Mouse (Mus musculus) neural tube, embryonic 11.5 days (tissue): ENCODE measurements at regions not wholly inside any gene's neighbourhood (a gene's known extent, or its start where the extent isn't known, plus 50 kb on each side); places are given as distances from the start of the nearest gene placed in this dataset.
A peak's percentile ranks its signal among the peaks of the same experiment; 100 is the strongest.

Experiments used
- ATAC-seq: fragments of 200-750 bp; cut with Nextera tagmentation; 2 replicates; pipeline ENCODE4 v1.8.0; 2017; ENCODE audit warnings: moderate number of reproducible peaks, mild to moderate bottlenecking, moderate TSS enrichment, moderate library complexity; ENCODE audit not compliant: insufficient read depth, low FRiP score, low TSS enrichment
- DNase-seq: peaks from one replicate; pipeline ENCODE4 v3.0.0-alpha.2; 2015; ENCODE audit warnings: low spot score
- H3K27ac ChIP-seq: fragments of 300-500 bp; sonication (generic); 2 replicates; pipeline ENCODE4 v1.5.1; 2014; ENCODE audit warnings: low read depth, mild to moderate bottlenecking, low read length
- H3K27me3 ChIP-seq: fragments of 300-500 bp; sonication (generic); 2 replicates; pipeline ENCODE4 v1.6.1; 2014; ENCODE audit warnings: mild to moderate bottlenecking, low read length, mixed read lengths; ENCODE audit not compliant: control insufficient read depth, insufficient read depth
- H3K36me3 ChIP-seq: fragments of 300-500 bp; sonication (generic); 2 replicates; pipeline ENCODE4 v1.6.1; 2014; ENCODE audit warnings: mild to moderate bottlenecking, low read length, moderate library complexity, mixed read lengths; ENCODE audit not compliant: control insufficient read depth, insufficient read depth
- H3K4me1 ChIP-seq: fragments of 300-500 bp; sonication (generic); 2 replicates; pipeline ENCODE4 v1.6.1; 2014; ENCODE audit warnings: low read length, mixed read lengths; ENCODE audit not compliant: control insufficient read depth, insufficient read depth
- H3K4me2 ChIP-seq: fragments of 300-500 bp; sonication (generic); 2 replicates; pipeline ENCODE4 v1.6.1; 2014; ENCODE audit warnings: low read depth, mild to moderate bottlenecking, moderate library complexity
- H3K4me3 ChIP-seq: fragments of 300-500 bp; sonication (generic); 2 replicates; pipeline ENCODE4 v1.5.1; 2014; ENCODE audit warnings: low read depth, low read length
- H3K9ac ChIP-seq: fragments of 300-500 bp; sonication (generic); 2 replicates; pipeline ENCODE4 v1.6.1; 2014; ENCODE audit warnings: mild to moderate bottlenecking, low read length
- H3K9me3 ChIP-seq: fragments of 300-500 bp; sonication (generic); 2 replicates; pipeline ENCODE4 v1.6.1; 2016; ENCODE audit warnings: low read length; ENCODE audit not compliant: control insufficient read depth
- WGBS: fragments of 180-500 bp; shearing (Covaris S2); extraction: QIAGEN DNeasy Blood & Tissue Kit; methylation state at CpG from one replicate; pipeline ENCODE4 v1.1.7; 2014; 5-methylcytosine and 5-hydroxymethylcytosine counted together

DNA sequence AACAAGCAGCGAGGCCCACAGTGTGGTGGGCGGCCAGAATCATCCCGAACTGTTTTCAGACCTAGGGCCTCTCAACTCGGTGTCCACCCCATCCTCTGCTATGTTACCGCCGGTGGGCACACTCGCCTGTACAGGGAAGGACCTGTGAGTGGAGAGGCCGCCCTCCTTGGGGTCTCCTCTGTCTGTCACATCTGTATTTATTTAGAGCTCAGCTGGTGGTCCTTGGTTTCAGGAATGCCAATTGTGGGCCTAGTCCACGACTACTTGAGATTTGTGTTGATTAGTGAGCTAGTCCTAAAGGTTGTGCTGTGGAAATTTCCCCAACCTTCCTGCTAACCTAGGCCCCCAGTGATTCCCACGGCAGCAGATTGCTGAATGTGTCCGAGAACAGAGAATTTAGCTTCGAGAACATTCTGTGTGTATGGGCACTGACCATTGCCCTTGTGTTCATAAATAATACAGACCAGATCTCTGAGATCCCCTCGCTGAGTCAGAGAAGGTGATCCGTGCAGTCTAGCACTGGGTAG is 113.1 kb upstream of the Six2 start:
- Histone ChIP-seq H3K4me3 (no peak overlapping the region), H3K27me3 (peaks cover 36% of the 10 kb centered on the region), H3K9ac (no peak overlapping the region), H3K4me1 (peaks cover 22% of the 10 kb centered on the region), H3K9me3 (no peaks in the 10 kb centered on the region), H3K36me3 (no peaks in the 10 kb centered on the region), H3K27ac (no peak overlapping the region), H3K4me2 (peak overlapping the region; percentile 99; the same call in 1 of the 2 replicates)
- WGBS: 15% methylated on average over 14 of the region's 14 CpGs
- no peak for ATAC-seq
- peak; percentile 29 for DNase-seq

DNA sequence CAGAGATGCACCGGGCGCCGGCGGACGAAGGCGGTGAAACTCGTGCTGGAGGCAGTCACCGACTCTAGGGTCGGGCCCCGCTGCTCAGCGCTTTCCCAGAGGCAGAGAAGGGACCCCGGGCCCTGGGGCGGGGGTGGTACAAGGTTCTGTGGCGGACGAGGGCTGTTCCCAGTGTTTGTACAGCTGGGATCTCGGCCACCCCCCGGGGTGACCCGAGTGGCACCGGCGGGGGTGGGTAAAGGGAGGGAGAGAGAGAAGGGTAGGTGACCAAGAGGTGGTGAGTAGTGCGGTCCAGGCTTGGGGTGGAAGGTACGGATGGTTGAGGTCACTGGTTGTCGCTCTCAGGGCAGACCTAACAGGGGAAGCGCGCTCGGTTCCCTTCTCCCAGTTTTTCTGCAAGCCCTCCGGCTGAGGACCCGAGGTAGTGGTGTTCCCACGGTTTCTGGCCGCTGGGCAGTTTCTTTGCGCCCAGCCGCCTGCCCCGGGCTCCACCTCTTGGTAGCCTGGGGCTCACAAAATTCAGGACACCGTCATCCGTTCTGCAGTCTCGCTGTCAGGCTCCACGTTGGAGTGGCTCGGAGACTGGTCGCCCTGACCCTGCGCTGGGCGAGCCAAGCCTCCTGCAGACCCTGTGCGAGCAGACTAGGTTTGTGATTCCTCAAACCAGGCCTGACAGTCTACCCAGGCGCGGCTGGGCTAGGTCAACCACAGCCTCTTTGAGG is 112.4 kb upstream of the Six2 start:
- Histone ChIP-seq H3K4me2 (peak overlapping the region; percentile 99), H3K4me3 (peak overlapping the region; percentile 49), H3K36me3 (no peaks in the 10 kb centered on the region), H3K27ac (no peak overlapping the region), H3K27me3 (peaks cover 36% of the 10 kb centered on the region), H3K9me3 (no peaks in the 10 kb centered on the region), H3K9ac (peak overlapping the region; percentile 54), H3K4me1 (peaks cover 22% of the 10 kb centered on the region)
- ATAC-seq (peak; percentile 53; the same call in 1 of the 2 replicates), DNase-seq (peak; percentile 61)
- WGBS: under 1% methylated on average over 44 of the region's 44 CpGs

DNA sequence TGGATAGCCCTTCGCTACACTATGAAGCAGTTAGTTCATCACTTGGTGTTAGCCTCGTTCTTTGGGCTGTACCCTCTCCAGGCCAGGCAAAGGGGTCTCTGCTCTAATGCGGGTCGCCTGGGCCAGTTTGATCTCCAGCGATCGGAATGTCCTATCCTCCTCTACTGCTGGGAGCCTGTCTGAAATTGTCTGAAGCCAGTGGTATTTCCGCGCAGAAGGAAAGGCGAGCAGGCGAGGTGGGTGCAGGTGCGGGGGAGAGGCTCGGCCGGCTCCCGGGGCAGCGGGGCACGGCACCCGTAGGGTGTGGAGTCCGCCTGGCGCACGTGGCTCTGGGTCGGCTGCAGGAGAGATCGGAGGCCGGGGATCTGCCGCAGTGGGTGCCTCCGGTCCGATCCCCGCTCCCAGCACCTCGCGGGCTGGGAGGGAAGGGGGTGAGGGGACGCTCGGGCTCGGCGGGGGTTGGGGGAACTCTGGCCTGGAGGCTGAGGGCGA is 111.8 kb upstream of the Six2 start:
- ATAC-seq (peak; percentile 60; the same call in 1 of the 2 replicates), DNase-seq (no peak)
- Histone ChIP-seq H3K9ac (peak overlapping the region; percentile 54), H3K9me3 (no peaks in the 10 kb centered on the region), H3K36me3 (no peaks in the 10 kb centered on the region), H3K27me3 (peaks cover 36% of the 10 kb centered on the region), H3K27ac (no peak overlapping the region), H3K4me3 (peak overlapping the region; percentile 49), H3K4me1 (peaks cover 22% of the 10 kb centered on the region), H3K4me2 (peak overlapping the region; percentile 99)
- under 1% methylated on average over 34 of the region's 34 CpGs for WGBS

GRCm38 (mm10) chr17:85799081-85799864 is 111.2 kb upstream of the Six2 start:
- Histone ChIP-seq H3K27ac (no peak overlapping the region), H3K36me3 (no peaks in the 10 kb centered on the region), H3K9me3 (no peaks in the 10 kb centered on the region), H3K4me3 (peak overlapping the region; percentile 49), H3K4me2 (peak overlapping the region; percentile 99), H3K9ac (no peak overlapping the region), H3K4me1 (peaks cover 22% of the 10 kb centered on the region), H3K27me3 (peaks cover 36% of the 10 kb centered on the region)
- WGBS: under 1% methylated on average over 22 of the region's 22 CpGs
- peak; percentile 16; the same call in 1 of the 2 replicates for ATAC-seq
- peak; percentile 52 for DNase-seq

GRCm38 (mm10) chr17:85797755-85798154 is 109.7 kb upstream of the Six2 start:
- DNase-seq (no peak), ATAC-seq (no peak)
- Histone ChIP-seq H3K4me1 (peaks cover 22% of the 10 kb centered on the region), H3K36me3 (no peaks in the 10 kb centered on the region), H3K9me3 (no peaks in the 10 kb centered on the region), H3K27ac (no peak overlapping the region), H3K9ac (no peak overlapping the region), H3K4me3 (no peak overlapping the region), H3K4me2 (no peak overlapping the region), H3K27me3 (peaks cover 32% of the 10 kb centered on the region)
- 76% methylated on average over 5 of the region's 5 CpGs for WGBS

DNA sequence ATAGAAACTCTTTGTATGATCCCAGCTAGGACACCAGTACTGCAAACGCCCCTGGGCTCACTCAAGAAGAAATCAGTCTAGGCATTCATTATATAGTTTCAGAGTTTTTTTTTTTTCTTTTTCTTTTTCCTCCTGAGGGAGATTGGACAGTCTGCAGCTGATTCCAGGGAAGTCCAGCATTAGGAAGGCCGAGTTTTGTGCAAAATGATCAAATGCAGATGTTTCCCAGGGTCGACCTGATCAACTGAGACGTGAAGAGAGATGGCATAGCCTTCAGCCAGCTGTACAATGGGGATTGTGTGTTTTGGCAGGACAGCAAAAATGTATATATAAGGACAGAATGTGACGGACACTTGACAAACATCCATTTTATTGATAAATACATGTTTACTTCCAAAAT is 107.7 kb upstream of the Six2 start:
- WGBS: 53% methylated on average over 5 of the region's 5 CpGs
- ATAC-seq (no peak), DNase-seq (no peak)
- H3K27me3 ChIP-seq: peaks cover 15% of the 10 kb centered on the region
- H3K9me3 ChIP-seq: no peaks in the 10 kb centered on the region
- no peak overlapping the region for H3K4me3 ChIP-seq
- H3K36me3 ChIP-seq: no peaks in the 10 kb centered on the region
- H3K4me2 ChIP-seq: no peak overlapping the region
- H3K9ac ChIP-seq: no peak overlapping the region
- peaks cover 20% of the 10 kb centered on the region for H3K4me1 ChIP-seq
- no peak overlapping the region for H3K27ac ChIP-seq

DNA sequence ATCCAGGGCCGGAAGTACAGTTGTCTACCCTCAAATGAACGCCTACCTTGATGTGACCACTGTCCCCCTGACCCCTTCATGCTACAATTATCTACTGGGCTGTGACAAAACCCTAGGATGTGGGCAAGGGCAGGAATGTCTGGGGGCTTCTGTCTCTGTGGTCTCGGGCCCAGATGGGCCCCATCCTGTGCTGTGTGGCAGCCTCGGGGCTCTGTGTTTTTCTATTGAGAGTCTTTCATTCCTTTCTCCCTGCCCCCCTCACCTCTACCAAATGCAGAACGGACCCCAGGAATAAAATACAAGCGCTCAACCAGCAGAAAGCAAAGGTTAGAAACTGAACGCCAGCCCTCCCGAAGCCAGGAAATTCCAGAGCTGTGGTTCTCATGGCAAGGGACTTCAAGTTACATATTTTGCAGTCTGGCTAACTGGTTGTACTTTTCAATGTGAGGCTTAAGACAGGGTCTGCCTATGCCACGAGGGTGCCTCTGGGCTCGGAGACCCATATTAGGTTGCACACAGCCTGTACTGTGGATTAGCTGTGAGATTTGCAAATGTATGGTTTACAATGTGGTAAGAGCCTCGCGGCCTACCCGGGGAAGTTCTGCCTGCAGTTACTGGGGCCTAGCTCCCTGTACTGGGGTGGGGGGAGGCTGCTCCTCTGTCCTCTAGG is 97.7 kb upstream of the Six2 start:
- Histone ChIP-seq H3K4me1 (no peaks in the 10 kb centered on the region), H3K9ac (0 out of 2 replicates have a peak overlapping the region, but pooled peaks have one; percentile 0), H3K4me2 (no peak overlapping the region), H3K36me3 (no peaks in the 10 kb centered on the region), H3K9me3 (no peaks in the 10 kb centered on the region), H3K4me3 (no peak overlapping the region), H3K27me3 (no peaks in the 10 kb centered on the region), H3K27ac (no peak overlapping the region)
- DNase-seq (peak; percentile 26), ATAC-seq (no peak)
- 40% methylated on average over 13 of the region's 13 CpGs for WGBS

DNA sequence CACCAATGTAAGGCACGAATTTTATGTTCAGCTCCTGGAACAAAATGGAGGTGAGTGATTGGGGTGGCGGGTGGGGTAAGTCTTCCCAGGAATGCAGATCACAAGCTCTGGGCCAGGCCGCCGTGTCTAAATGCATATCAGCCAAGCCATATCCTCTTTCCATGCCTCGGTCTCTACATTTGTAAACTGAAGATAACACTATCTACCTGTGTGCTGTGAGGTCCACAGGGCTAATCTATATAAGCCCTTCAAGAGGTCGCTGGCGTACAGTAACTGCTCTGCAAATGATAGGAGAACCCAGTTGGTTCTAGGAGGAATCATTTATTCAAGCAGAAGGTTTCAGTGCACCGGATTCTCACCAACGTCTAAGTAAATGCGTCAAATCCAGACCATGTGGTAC is 92.4 kb upstream of the Six2 start:
- no peaks in the 10 kb centered on the region for H3K36me3 ChIP-seq
- 91% methylated on average over 10 of the region's 10 CpGs for WGBS
- ATAC-seq: no peak

More for the DNA sequence above, 92.4 kb upstream of the Six2 start:
- Histone ChIP-seq H3K27ac (no peak overlapping the region), H3K4me3 (no peak overlapping the region), H3K9ac (no peak overlapping the region), H3K9me3 (no peaks in the 10 kb centered on the region), H3K27me3 (no peaks in the 10 kb centered on the region), H3K4me2 (no peak overlapping the region), H3K4me1 (no peaks in the 10 kb centered on the region)
- no peak for DNase-seq
